Mouse (Mus musculus) erythroid progenitor cell, adult 5-6 weeks (primary cell): ENCODE data around the gene Zbtb17. TPM values are rescaled to one million over a fixed set of nuclear protein-coding genes. Genes with fewer than 3 reads are reported as not detected.

Source experiments
- ATAC-seq: replicated peaks from 2 replicates; pipeline ENCODE4 v1.8.0; 2016; ENCODE audit warnings: moderate number of reproducible peaks, mild to moderate bottlenecking, moderate TSS enrichment, inconsistent platforms; ENCODE audit not compliant: poor library complexity, low FRiP score, severe bottlenecking
- total RNA-seq, 2 experiments: library from RNA; stranded (forward) in 1 of 2; stranded (reverse) in 1 of 2; fragments of 150-400 nt in 1 of 2; fragments of 186-747, 209-891 nt in 1 of 2; gene quantifications; 2 replicates each; pipeline versions ENCODE4 v1.2.3 to v1.2.4; 2015 to 2017; ENCODE audit warnings: low replicate concordance in 2 of 2

Zbtb17 gene
- total RNA-seq (2015; ENCODE audit: low replicate concordance) (1.4 and 14.3 TPM in 2 replicates), total RNA-seq (2017; ENCODE audit: low replicate concordance) (1.5 and 7.7 TPM in 2 replicates)

GRCm38 (mm10) chr4:141444451-141445327, at the start of gene Zbtb17:
Zbtb17 (plus strand) TSS chr4:141444654.
- ATAC-seq: peak; percentile 97

GRCm38 (mm10) chr4:141394751-141395150, 49.7 kb upstream of the Zbtb17 start:
- no peak for ATAC-seq

GRCm38 (mm10) chr4:141397861-141398260, 46.6 kb upstream of the Zbtb17 start:
- ATAC-seq: no peak

- no peak for ATAC-seq
Measured at GRCm38 (mm10) chr4:141398545-141398944, 45.9 kb upstream of the Zbtb17 start, which contains the start of gene Clcnka. Clcnka (minus strand) TSS chr4:141398724.

GRCm38 (mm10) chr4:141400171-141400570, 44.3 kb upstream of the Zbtb17 start:
- ATAC-seq: no peak

GRCm38 (mm10) chr4:141404518-141405313, 39.7 kb upstream of the Zbtb17 start:
- peak; percentile 66 for ATAC-seq

- no peak for ATAC-seq
Measured at GRCm38 (mm10) chr4:141405314-141405622, 39.2 kb upstream of the Zbtb17 start.

- no peak; the same call in 1 of the 2 replicates for ATAC-seq
Measured at GRCm38 (mm10) chr4:141406516-141407299, 37.7 kb upstream of the Zbtb17 start.

- no peak for ATAC-seq
Measured at GRCm38 (mm10) chr4:141408577-141408976, 35.9 kb upstream of the Zbtb17 start.

GRCm38 (mm10) chr4:141411430-141411992, 32.9 kb upstream of the Zbtb17 start:
- no peak for ATAC-seq

GRCm38 (mm10) chr4:141415924-141416323, 28.5 kb upstream of the Zbtb17 start, which contains the start of gene Clcnkb:
Clcnkb (minus strand) TSS chr4:141416014.
- ATAC-seq: no peak

GRCm38 (mm10) chr4:141419398-141420191, 24.9 kb upstream of the Zbtb17 start:
- no peak for ATAC-seq

- no peak for ATAC-seq
Measured at GRCm38 (mm10) chr4:141420192-141420829, 24.1 kb upstream of the Zbtb17 start, which contains the start of gene Hspb7. Hspb7 (plus strand) TSS chr4:141420779.

- no peak for ATAC-seq
Measured at GRCm38 (mm10) chr4:141420886-141421285, 23.6 kb upstream of the Zbtb17 start.

GRCm38 (mm10) chr4:141421423-141421822, 23.0 kb upstream of the Zbtb17 start:
- ATAC-seq: no peak

- no peak for ATAC-seq
Measured at GRCm38 (mm10) chr4:141422841-141423240, 21.6 kb upstream of the Zbtb17 start.

GRCm38 (mm10) chr4:141423288-141423687, 21.2 kb upstream of the Zbtb17 start:
- ATAC-seq: no peak
